Mouse (Mus musculus) liver, embryonic 14.5 days (tissue): Measurements from ENCODE around the gene Mrps26.

ENCODE experiments used
- CTCF ChIP-seq: IDR thresholded peaks from 2 replicates; pipeline ENCODE4 v1.5.1; 2016; ENCODE audit warnings: antibody characterized with exemption, low read depth, control low read depth
- EP300 ChIP-seq: IDR thresholded peaks from 2 replicates; pipeline ENCODE4 v1.6.1; 2016; ENCODE audit warnings: antibody characterized with exemption, low read depth

GRCm38 (mm10) chr2:130602195-130602594 is 38.7 kb downstream of the Mrps26 start:
- TF ChIP-seq CTCF = no peak
- no peak for TF ChIP-seq EP300
